Mouse (Mus musculus): ENCODE data around the gene Plagl1. TPM values are rescaled to one million over a fixed set of nuclear protein-coding genes. Genes with fewer than 3 reads are reported as not detected.

Plagl1 gene
- polyA plus RNA-seq, 1 experiment = 1.1 TPM

DNA sequence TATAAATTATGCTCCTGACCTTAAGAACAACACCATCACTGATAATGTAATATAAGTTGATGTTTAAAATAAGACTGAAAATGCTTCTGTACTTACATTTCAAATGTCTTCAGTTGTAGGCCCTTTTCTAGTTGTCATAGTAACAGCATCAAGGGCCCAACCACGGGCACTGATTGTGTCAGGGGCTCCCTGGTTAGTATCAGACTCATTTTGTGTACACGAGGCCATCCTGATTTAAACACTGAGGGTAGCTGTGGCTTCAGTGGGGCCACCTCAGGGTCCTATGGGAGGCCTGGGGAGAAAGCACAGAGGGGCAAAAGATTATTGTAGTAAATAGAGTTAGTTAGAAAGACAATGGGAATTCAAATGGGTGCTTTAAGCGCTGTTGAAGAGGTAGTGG lies 65.5 kb downstream of the Plagl1 start:
- Histone ChIP-seq H3K27ac (ENCODE audit: insufficient read depth, low read length) (no peak overlapping the region), H3K4me1 (ENCODE audit: control insufficient read depth, insufficient read depth, insufficient read length) (no peaks in the 10 kb centered on the region), H3K36me3 (ENCODE audit: control insufficient read depth, insufficient read depth, low read length) (no peaks in the 10 kb centered on the region), H3K4me3 (ENCODE audit: extremely low read depth, insufficient read depth, insufficient read length) (no peak overlapping the region), H3K27me3 (ENCODE audit: control insufficient read depth, insufficient read depth, low read length) (no peaks in the 10 kb centered on the region)
- DNase-seq (ENCODE audit: low read depth in 1 of 2, low spot score in 2 of 2) = no peak
- TF ChIP-seq CTCF (IDR thresholded peaks at IDR 0.05; ENCODE audit: extremely low read depth, insufficient read depth, insufficient read length, insufficient replicate concordance) (no peak), POLR2A (IDR thresholded peaks at IDR 0.05; ENCODE audit: low read depth, low read length) (no peak)
- WGBS = 76% methylated on average over 3 of the region's 3 CpGs

DNA sequence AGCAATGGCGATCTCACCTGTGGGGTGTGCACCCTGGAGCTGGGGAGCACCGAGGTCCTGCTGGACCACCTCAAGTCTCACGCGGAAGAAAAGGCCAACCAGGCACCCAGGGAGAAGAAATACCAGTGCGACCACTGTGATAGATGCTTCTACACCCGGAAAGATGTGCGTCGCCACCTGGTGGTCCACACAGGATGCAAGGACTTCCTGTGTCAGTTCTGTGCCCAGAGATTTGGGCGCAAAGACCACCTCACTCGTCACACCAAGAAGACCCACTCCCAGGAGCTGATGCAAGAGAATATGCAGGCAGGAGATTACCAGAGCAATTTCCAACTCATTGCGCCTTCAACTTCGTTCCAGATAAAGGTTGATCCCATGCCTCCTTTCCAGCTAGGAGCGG lies 67.0 kb downstream of the Plagl1 start:
- WGBS = 81% methylated on average over 13 of the region's 13 CpGs
- Histone ChIP-seq H3K27ac (ENCODE audit: insufficient read depth, low read length) (no peak overlapping the region), H3K4me1 (ENCODE audit: control insufficient read depth, insufficient read depth, insufficient read length) (no peaks in the 10 kb centered on the region), H3K4me3 (ENCODE audit: extremely low read depth, insufficient read depth, insufficient read length) (no peak overlapping the region), H3K27me3 (ENCODE audit: control insufficient read depth, insufficient read depth, low read length) (no peaks in the 10 kb centered on the region), H3K36me3 (ENCODE audit: control insufficient read depth, insufficient read depth, low read length) (no peaks in the 10 kb centered on the region)
- DNase-seq (ENCODE audit: low read depth in 1 of 2, low spot score in 2 of 2) = no peak
- TF ChIP-seq POLR2A (IDR thresholded peaks at IDR 0.05; ENCODE audit: low read depth, low read length) (no peak), CTCF (IDR thresholded peaks at IDR 0.05; ENCODE audit: extremely low read depth, insufficient read depth, insufficient read length, insufficient replicate concordance) (no peak)

DNA sequence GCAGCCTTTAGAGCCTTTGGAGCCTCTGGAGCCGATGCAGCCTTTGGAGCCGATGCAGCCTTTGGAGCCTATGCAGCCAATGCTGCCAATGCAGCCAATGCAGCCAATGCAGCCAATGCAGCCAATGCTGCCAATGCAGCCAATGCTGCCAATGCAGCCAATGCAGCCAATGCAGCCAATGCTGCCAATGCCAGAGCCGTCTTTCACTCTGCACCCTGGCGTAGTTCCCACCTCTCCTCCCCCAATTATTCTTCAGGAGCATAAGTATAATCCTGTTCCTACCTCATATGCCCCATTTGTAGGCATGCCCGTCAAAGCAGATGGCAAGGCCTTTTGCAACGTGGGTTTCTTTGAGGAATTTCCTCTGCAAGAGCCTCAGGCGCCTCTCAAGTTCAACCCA lies 67.6 kb downstream of the Plagl1 start:
- H3K27me3 ChIP-seq (ENCODE audit: control insufficient read depth, insufficient read depth, low read length) = no peaks in the 10 kb centered on the region
- H3K4me3 ChIP-seq (ENCODE audit: extremely low read depth, insufficient read depth, insufficient read length) = no peak overlapping the region
- DNase-seq (ENCODE audit: low read depth in 1 of 2, low spot score in 2 of 2) = no peak
- H3K27ac ChIP-seq (ENCODE audit: insufficient read depth, low read length) = no peak overlapping the region
- no peaks in the 10 kb centered on the region for H3K36me3 ChIP-seq (ENCODE audit: control insufficient read depth, insufficient read depth, low read length)
- TF ChIP-seq POLR2A (IDR thresholded peaks at IDR 0.05; ENCODE audit: low read depth, low read length) = no peak
- TF ChIP-seq CTCF (IDR thresholded peaks at IDR 0.05; ENCODE audit: extremely low read depth, insufficient read depth, insufficient read length, insufficient replicate concordance) = no peak
- WGBS = 88% methylated on average over 7 of the region's 7 CpGs
- H3K4me1 ChIP-seq (ENCODE audit: control insufficient read depth, insufficient read depth, insufficient read length) = no peaks in the 10 kb centered on the region

DNA sequence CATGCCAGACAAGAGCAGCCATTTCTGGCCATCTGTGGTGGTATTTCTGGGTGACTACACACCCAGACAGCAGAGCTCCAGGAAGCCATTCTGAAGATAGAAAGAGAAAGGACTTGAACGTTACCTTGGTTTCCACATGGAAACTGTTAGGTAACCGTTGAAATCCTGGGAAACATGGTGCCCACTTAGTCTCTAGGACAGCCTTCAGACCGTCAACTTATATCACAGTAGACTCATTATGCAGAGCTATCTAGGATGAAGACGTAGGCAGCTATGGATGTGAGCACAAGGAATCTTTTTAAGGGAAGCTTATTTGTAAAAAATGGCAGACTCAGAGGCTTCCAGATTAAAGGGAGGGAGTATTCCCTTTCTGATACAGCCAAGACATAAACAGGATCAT lies 73.5 kb downstream of the Plagl1 start:
- TF ChIP-seq CTCF (IDR thresholded peaks at IDR 0.05; ENCODE audit: extremely low read depth, insufficient read depth, insufficient read length, insufficient replicate concordance) (no peak), POLR2A (IDR thresholded peaks at IDR 0.05; ENCODE audit: low read depth, low read length) (no peak)
- 90% methylated on average over 4 of the region's 4 CpGs for WGBS
- Histone ChIP-seq H3K4me3 (ENCODE audit: extremely low read depth, insufficient read depth, insufficient read length) (no peak overlapping the region), H3K36me3 (ENCODE audit: control insufficient read depth, insufficient read depth, low read length) (no peaks in the 10 kb centered on the region), H3K4me1 (ENCODE audit: control insufficient read depth, insufficient read depth, insufficient read length) (no peaks in the 10 kb centered on the region), H3K27ac (ENCODE audit: insufficient read depth, low read length) (no peak overlapping the region), H3K27me3 (ENCODE audit: control insufficient read depth, insufficient read depth, low read length) (no peaks in the 10 kb centered on the region)
- no peak for DNase-seq (ENCODE audit: low read depth in 1 of 2, low spot score in 2 of 2)

DNA sequence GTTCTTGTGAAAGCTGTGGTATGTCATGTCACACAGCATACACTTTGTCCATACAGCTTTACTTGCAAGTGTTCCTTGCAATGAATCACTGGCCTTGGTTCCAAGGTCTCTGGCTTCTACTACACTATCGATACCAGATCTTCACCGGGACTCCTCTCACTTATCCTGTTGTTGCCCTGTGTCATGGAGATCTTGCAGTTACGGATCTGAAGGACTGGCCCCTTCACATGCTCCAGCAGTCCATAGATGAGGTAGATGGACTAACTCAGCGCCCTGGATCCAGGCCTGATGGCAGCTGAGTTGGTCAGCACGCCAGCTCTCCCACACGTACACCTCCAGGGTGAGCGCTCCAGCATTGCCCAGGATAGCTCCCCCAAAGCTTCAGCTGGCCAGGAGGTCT lies 75.0 kb downstream of the Plagl1 start:
- Histone ChIP-seq H3K4me3 (ENCODE audit: extremely low read depth, insufficient read depth, insufficient read length) (no peak overlapping the region), H3K27me3 (ENCODE audit: control insufficient read depth, insufficient read depth, low read length) (no peaks in the 10 kb centered on the region), H3K36me3 (ENCODE audit: control insufficient read depth, insufficient read depth, low read length) (no peaks in the 10 kb centered on the region), H3K27ac (ENCODE audit: insufficient read depth, low read length) (no peak overlapping the region), H3K4me1 (ENCODE audit: control insufficient read depth, insufficient read depth, insufficient read length) (no peaks in the 10 kb centered on the region)
- TF ChIP-seq CTCF (IDR thresholded peaks at IDR 0.05; ENCODE audit: extremely low read depth, insufficient read depth, insufficient read length, insufficient replicate concordance) (no peak), POLR2A (IDR thresholded peaks at IDR 0.05; ENCODE audit: low read depth, low read length) (no peak)
- DNase-seq (ENCODE audit: low read depth in 1 of 2, low spot score in 2 of 2) = no peak
- WGBS = 91% methylated on average over 7 of the region's 7 CpGs

DNA sequence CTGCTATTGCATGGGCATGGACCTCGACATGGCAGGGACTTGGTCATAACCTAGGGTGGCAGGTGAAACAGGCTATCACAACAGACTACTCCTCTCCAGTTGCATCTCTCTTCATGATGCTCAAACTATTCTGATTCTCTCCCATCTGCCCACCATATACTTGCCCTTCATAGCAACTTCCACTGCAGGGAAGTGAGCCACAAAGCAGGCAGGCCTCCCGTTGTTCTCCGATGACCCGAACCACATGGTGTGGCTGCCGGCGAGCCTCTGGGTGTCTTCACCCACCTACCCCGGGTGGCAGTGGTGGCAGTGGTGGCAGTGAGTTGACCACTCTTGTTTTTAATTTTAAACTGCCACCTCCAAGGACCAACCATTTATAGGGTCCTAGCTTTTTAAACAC lies 75.4 kb downstream of the Plagl1 start:
- Histone ChIP-seq H3K4me1 (ENCODE audit: control insufficient read depth, insufficient read depth, insufficient read length) (no peaks in the 10 kb centered on the region), H3K4me3 (ENCODE audit: extremely low read depth, insufficient read depth, insufficient read length) (no peak overlapping the region), H3K27me3 (ENCODE audit: control insufficient read depth, insufficient read depth, low read length) (no peaks in the 10 kb centered on the region), H3K27ac (ENCODE audit: insufficient read depth, low read length) (no peak overlapping the region), H3K36me3 (ENCODE audit: control insufficient read depth, insufficient read depth, low read length) (no peaks in the 10 kb centered on the region)
- TF ChIP-seq POLR2A (IDR thresholded peaks at IDR 0.05; ENCODE audit: low read depth, low read length) = no peak
- TF ChIP-seq CTCF (IDR thresholded peaks at IDR 0.05; ENCODE audit: extremely low read depth, insufficient read depth, insufficient read length, insufficient replicate concordance) = no peak
- 92% methylated on average over 7 of the region's 7 CpGs for WGBS
- no peak for DNase-seq (ENCODE audit: low read depth in 1 of 2, low spot score in 2 of 2)

DNA sequence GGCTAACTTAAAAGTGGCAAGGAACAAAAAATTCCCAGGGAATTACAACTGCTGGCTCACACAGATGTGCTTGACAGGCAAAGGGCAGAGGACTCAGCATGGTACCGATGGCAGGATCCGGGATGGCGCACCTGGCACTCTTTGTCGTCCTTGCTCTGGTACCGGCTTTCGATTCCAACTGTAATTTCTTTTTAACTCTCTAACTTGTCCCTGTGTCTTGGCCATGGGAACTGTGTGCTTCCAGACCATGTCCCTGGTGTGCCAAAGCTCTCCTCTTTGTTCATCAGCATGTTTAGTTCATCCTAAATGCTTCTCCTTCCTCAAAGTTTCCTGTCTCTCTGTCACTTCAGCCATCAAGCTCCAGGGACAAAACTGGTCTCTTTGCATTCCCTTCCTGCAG lies 77.6 kb downstream of the Plagl1 start:
- Histone ChIP-seq H3K27ac (ENCODE audit: insufficient read depth, low read length) (no peak overlapping the region), H3K4me3 (ENCODE audit: extremely low read depth, insufficient read depth, insufficient read length) (no peak overlapping the region), H3K4me1 (ENCODE audit: control insufficient read depth, insufficient read depth, insufficient read length) (no peaks in the 10 kb centered on the region), H3K36me3 (ENCODE audit: control insufficient read depth, insufficient read depth, low read length) (no peaks in the 10 kb centered on the region), H3K27me3 (ENCODE audit: control insufficient read depth, insufficient read depth, low read length) (no peaks in the 10 kb centered on the region)
- WGBS = 96% methylated on average over 6 of the region's 6 CpGs
- DNase-seq (ENCODE audit: low read depth in 1 of 2, low spot score in 2 of 2) = no peak
- TF ChIP-seq POLR2A (IDR thresholded peaks at IDR 0.05; ENCODE audit: low read depth, low read length) = no peak
- TF ChIP-seq CTCF (IDR thresholded peaks at IDR 0.05; ENCODE audit: extremely low read depth, insufficient read depth, insufficient read length, insufficient replicate concordance) = no peak

Measured in spleen, adult 2 months (tissue).